14 mouse cellular contexts compared by ENCODE assay signal in genomic region chr6:30551193-30551515, GRCm38 (mm10). TPM values are rescaled to one million over a fixed set of nuclear protein-coding genes. Genes with fewer than 3 reads are reported as not detected.
A peak's percentile ranks its signal among the peaks of the same experiment; 100 is the strongest.
DNase-seq lines count a peak whose midpoint lies in the region; ATAC-seq and TF ChIP-seq lines count a peak whose summit lies in the region.
"Had no signal": no experiment of that assay in that cellular context is flagged by ENCODE, and none has a peak within 500 bp of the region (broad histone marks: within the 10 kb centered on the region; RNA-seq: fewer than 3 reads in every experiment).

No protein-coding gene starts in this region.

- peak; percentile 67 for DNase-seq in embryo, embryonic 10.5 days (ENCODE audit: low spot score)
- DNase-seq in embryo, embryonic 9.5 days (ENCODE audit: extremely low spot score): no peak
- DNase-seq in layer of hippocampus, adult 18-20 months (ENCODE audit: low spot score in 2 of 2): no peak
- no peak for DNase-seq in liver, embryonic 11.5 days (ENCODE audit: low spot score)
- DNase-seq: heart, adult 2 months; lung, postnatal 14 days had no signal

- no peaks in the 10 kb centered on the region for H3K27me3 ChIP-seq in embryonic facial prominence, embryonic 13.5 days
- H3K27me3 ChIP-seq in hindbrain, embryonic 12.5 days: no peaks in the 10 kb centered on the region
- H3K27me3 ChIP-seq in midbrain, embryonic 13.5 days: no peaks in the 10 kb centered on the region
- no peaks in the 10 kb centered on the region for H3K27me3 ChIP-seq in intestine, postnatal 0 days (replicated peaks; ENCODE audit: control insufficient read depth, insufficient read depth, low read length)
- H3K27me3 ChIP-seq in liver, embryonic 11.5 days (replicated peaks; ENCODE audit: control insufficient read depth, insufficient read depth, low read length): peaks cover 39% of the 10 kb centered on the region

- ATAC-seq in embryonic facial prominence, embryonic 13.5 days (ENCODE audit: insufficient number of reproducible peaks, insufficient read depth, low FRiP score, low TSS enrichment, low read depth): no peak
- ATAC-seq in hindbrain, embryonic 12.5 days (ENCODE audit: low FRiP score): peak; percentile 46
- no peak for ATAC-seq in midbrain, embryonic 13.5 days
- ATAC-seq in intestine, postnatal 0 days: no peak
- ATAC-seq in liver, embryonic 11.5 days (replicated peaks; ENCODE audit: low FRiP score): no peak

- TF ChIP-seq CTCF in intestine, postnatal 0 days (IDR thresholded peaks at IDR 0.05; ENCODE audit: low read depth): no peak

- H3K4me2 ChIP-seq in embryonic facial prominence, embryonic 13.5 days: 0 out of 2 replicates have a peak overlapping the region, but pooled peaks have one; percentile 7
- H3K4me2 ChIP-seq in hindbrain, embryonic 12.5 days (replicated peaks): no peak overlapping the region
- H3K4me2 ChIP-seq in midbrain, embryonic 13.5 days (replicated peaks): no peak overlapping the region
- no peak overlapping the region for H3K4me2 ChIP-seq in intestine, postnatal 0 days (replicated peaks; ENCODE audit: low read depth)
- H3K4me2 ChIP-seq in liver, embryonic 11.5 days: no peak overlapping the region

- no peak overlapping the region for H3K4me3 ChIP-seq in embryonic facial prominence, embryonic 13.5 days
- H3K4me3 ChIP-seq in hindbrain, embryonic 12.5 days: no peak overlapping the region
- H3K4me3 ChIP-seq in midbrain, embryonic 13.5 days (replicated peaks): no peak overlapping the region
- H3K4me3 ChIP-seq in intestine, postnatal 0 days (ENCODE audit: low read depth, low read length): no peak overlapping the region
- H3K4me3 ChIP-seq in liver, embryonic 11.5 days (ENCODE audit: low read depth, low read length): no peak overlapping the region
- H3K4me3 ChIP-seq: heart, adult 2 months had no signal

- H3K9ac ChIP-seq in embryonic facial prominence, embryonic 13.5 days: no peak overlapping the region
- no peak overlapping the region for H3K9ac ChIP-seq in hindbrain, embryonic 12.5 days
- H3K9ac ChIP-seq in midbrain, embryonic 13.5 days (replicated peaks): no peak overlapping the region
- H3K9ac ChIP-seq in intestine, postnatal 0 days (ENCODE audit: low read depth, low read length): no peak overlapping the region
- H3K9ac ChIP-seq in liver, embryonic 11.5 days (ENCODE audit: low read depth, low read length): no peak overlapping the region

- peaks cover 69% of the 10 kb centered on the region for H3K4me1 ChIP-seq in embryonic facial prominence, embryonic 13.5 days
- H3K4me1 ChIP-seq in hindbrain, embryonic 12.5 days: peaks cover 44% of the 10 kb centered on the region
- peaks cover 59% of the 10 kb centered on the region for H3K4me1 ChIP-seq in midbrain, embryonic 13.5 days (replicated peaks)
- H3K4me1 ChIP-seq in intestine, postnatal 0 days (replicated peaks; ENCODE audit: control insufficient read depth, insufficient read depth, low read length): 0 out of 2 replicates have a peak, but pooled peaks cover 3% of the 10 kb centered on the region
- H3K4me1 ChIP-seq in liver, embryonic 11.5 days (replicated peaks; ENCODE audit: control insufficient read depth, insufficient read depth, low read length): peaks cover 12% of the 10 kb centered on the region

- H3K27ac ChIP-seq in embryonic facial prominence, embryonic 13.5 days: peak overlapping the region; percentile 84
- peak overlapping the region; percentile 80 for H3K27ac ChIP-seq in hindbrain, embryonic 12.5 days
- peak overlapping the region; percentile 93 for H3K27ac ChIP-seq in midbrain, embryonic 13.5 days
- no peak overlapping the region for H3K27ac ChIP-seq in intestine, postnatal 0 days (ENCODE audit: low read depth, low read length)
- H3K27ac ChIP-seq in liver, embryonic 11.5 days (ENCODE audit: low read depth, low read length): no peak overlapping the region
- H3K27ac ChIP-seq: heart, adult 2 months had no signal

- H3K9me3 ChIP-seq in embryonic facial prominence, embryonic 13.5 days: no peaks in the 10 kb centered on the region
- no peaks in the 10 kb centered on the region for H3K9me3 ChIP-seq in hindbrain, embryonic 12.5 days (replicated peaks)
- H3K9me3 ChIP-seq in midbrain, embryonic 13.5 days: no peaks in the 10 kb centered on the region
- H3K9me3 ChIP-seq in intestine, postnatal 0 days (ENCODE audit: control insufficient read depth): no peaks in the 10 kb centered on the region
- H3K9me3 ChIP-seq in liver, embryonic 11.5 days (ENCODE audit: control insufficient read depth, low read length): no peaks in the 10 kb centered on the region
- H3K9me3 ChIP-seq: G1E had no signal

- H3K36me3 ChIP-seq in embryonic facial prominence, embryonic 13.5 days: no peaks in the 10 kb centered on the region
- no peaks in the 10 kb centered on the region for H3K36me3 ChIP-seq in hindbrain, embryonic 12.5 days
- no peaks in the 10 kb centered on the region for H3K36me3 ChIP-seq in midbrain, embryonic 13.5 days
- H3K36me3 ChIP-seq in intestine, postnatal 0 days (ENCODE audit: control insufficient read depth, insufficient read depth): no peaks in the 10 kb centered on the region
- no peaks in the 10 kb centered on the region for H3K36me3 ChIP-seq in liver, embryonic 11.5 days (ENCODE audit: control insufficient read depth, insufficient read depth, low read length)
- H3K36me3 ChIP-seq: G1E had no signal

RNA-seq across cellular contexts. Expression of gene Cpa2, which starts 9.8 kb away (rescaled TPM):
- polyA plus RNA-seq in embryonic facial prominence, embryonic 13.5 days (2015; fragmentation: Nextera tagmentation; extraction: Ambion mirVana): 6.3 and 6.4 TPM in 2 replicates
- 4.0 and 6.3 TPM in 2 replicates for polyA plus RNA-seq in hindbrain, embryonic 12.5 days (2016; fragmentation: Nextera tagmentation; extraction: Ambion mirVana)
- 7.1 and 8.5 TPM in 2 replicates for polyA plus RNA-seq in midbrain, embryonic 13.5 days (2015; fragmentation: Nextera tagmentation; extraction: Ambion mirVana)
- polyA plus RNA-seq in intestine, postnatal 0 days (2015; fragmentation: Nextera tagmentation; extraction: Ambion mirVana): 2.9 and 3.3 TPM in 2 replicates
- under 1 TPM; 0.56 to 0.87 TPM for total RNA-seq in layer of hippocampus, adult 18-20 months (2021)
- 1.7 and 1.9 TPM in 2 replicates for polyA plus RNA-seq in liver, embryonic 11.5 days (2014; fragmentation: Nextera tagmentation; extraction: Ambion mirVana)
- total RNA-seq: G1E; heart, adult 2 months had no signal
- polyA plus RNA-seq: G1E; liver, adult 2 months had no signal

RNA-seq across cellular contexts. Expression of gene Cpa4, which starts 17.0 kb away (rescaled TPM):
- 0.83 and 1.4 TPM in 2 replicates for polyA plus RNA-seq in embryonic facial prominence, embryonic 13.5 days (2015; fragmentation: Nextera tagmentation; extraction: Ambion mirVana)
- polyA plus RNA-seq in hindbrain, embryonic 12.5 days (2016; fragmentation: Nextera tagmentation; extraction: Ambion mirVana): 1.7 and 1.9 TPM in 2 replicates
- polyA plus RNA-seq in midbrain, embryonic 13.5 days (2015; fragmentation: Nextera tagmentation; extraction: Ambion mirVana): 2.4 and 2.5 TPM in 2 replicates
- polyA plus RNA-seq in intestine, postnatal 0 days (2015; fragmentation: Nextera tagmentation; extraction: Ambion mirVana): 0.04 and 0.07 TPM in 2 replicates
- not detected for total RNA-seq in layer of hippocampus, adult 18-20 months (2021)
- 0.44 and 0.45 TPM in 2 replicates for polyA plus RNA-seq in liver, embryonic 11.5 days (2014; fragmentation: Nextera tagmentation; extraction: Ambion mirVana)
- total RNA-seq: heart, adult 2 months; liver, adult 2 months had no signal
- polyA plus RNA-seq: G1E; heart, adult 2 months; liver, adult 2 months had no signal

RNA-seq across cellular contexts. Expression of gene Ssmem1, which starts 41.5 kb away (rescaled TPM):
- polyA plus RNA-seq in embryonic facial prominence, embryonic 13.5 days (2015; fragmentation: Nextera tagmentation; extraction: Ambion mirVana): 0.23 TPM in 1 of 2 replicates, not detected in the other
- 0.21 and 0.34 TPM in 2 replicates for polyA plus RNA-seq in hindbrain, embryonic 12.5 days (2016; fragmentation: Nextera tagmentation; extraction: Ambion mirVana)
- polyA plus RNA-seq in midbrain, embryonic 13.5 days (2015; fragmentation: Nextera tagmentation; extraction: Ambion mirVana): 0.31 TPM in 1 of 2 replicates, not detected in the other
- not detected in 2 replicates for polyA plus RNA-seq in intestine, postnatal 0 days (2015; fragmentation: Nextera tagmentation; extraction: Ambion mirVana)
- under 1 TPM; 0.54 to 0.63 TPM for total RNA-seq in layer of hippocampus, adult 18-20 months (2021)
- 0.18 TPM in 1 of 2 replicates, not detected in the other for polyA plus RNA-seq in liver, embryonic 11.5 days (2014; fragmentation: Nextera tagmentation; extraction: Ambion mirVana)
- total RNA-seq: heart, adult 2 months; liver, adult 2 months had no signal
- polyA plus RNA-seq: G1E; intestine, embryonic 14.5 days; liver, adult 2 months; stomach, embryonic 16.5 days had no signal

RNA-seq across cellular contexts. Expression of gene Tmem209, which starts 41.6 kb away (rescaled TPM):
- 30.4 and 35.4 TPM in 2 replicates for polyA plus RNA-seq in embryonic facial prominence, embryonic 13.5 days (2015; fragmentation: Nextera tagmentation; extraction: Ambion mirVana)
- polyA plus RNA-seq in hindbrain, embryonic 12.5 days (2016; fragmentation: Nextera tagmentation; extraction: Ambion mirVana): 37.0 and 38.9 TPM in 2 replicates
- 42.0 and 42.1 TPM in 2 replicates for polyA plus RNA-seq in midbrain, embryonic 13.5 days (2015; fragmentation: Nextera tagmentation; extraction: Ambion mirVana)
- polyA plus RNA-seq in intestine, postnatal 0 days (2015; fragmentation: Nextera tagmentation; extraction: Ambion mirVana): 10.2 and 11.2 TPM in 2 replicates
- total RNA-seq in layer of hippocampus, adult 18-20 months (2021): 10 to 100 TPM; 18.6 to 23.3 TPM
- 44.2 and 49.2 TPM in 2 replicates for polyA plus RNA-seq in liver, embryonic 11.5 days (2014; fragmentation: Nextera tagmentation; extraction: Ambion mirVana)

RNA-seq across cellular contexts. Expression of gene Cpa5, which starts 59.7 kb away (rescaled TPM):
- polyA plus RNA-seq in embryonic facial prominence, embryonic 13.5 days (2015; fragmentation: Nextera tagmentation; extraction: Ambion mirVana): 0.12 and 0.28 TPM in 2 replicates
- polyA plus RNA-seq in hindbrain, embryonic 12.5 days (2016; fragmentation: Nextera tagmentation; extraction: Ambion mirVana): 0.10 TPM in 1 of 2 replicates, not detected in the other
- 0.10 TPM in 1 of 2 replicates, not detected in the other for polyA plus RNA-seq in midbrain, embryonic 13.5 days (2015; fragmentation: Nextera tagmentation; extraction: Ambion mirVana)
- not detected in 2 replicates for polyA plus RNA-seq in intestine, postnatal 0 days (2015; fragmentation: Nextera tagmentation; extraction: Ambion mirVana)
- total RNA-seq in layer of hippocampus, adult 18-20 months (2021): not detected
- 0.14 TPM in 1 of 2 replicates, not detected in the other for polyA plus RNA-seq in liver, embryonic 11.5 days (2014; fragmentation: Nextera tagmentation; extraction: Ambion mirVana)
- total RNA-seq: G1E; heart, adult 2 months; liver, adult 2 months had no signal
- polyA plus RNA-seq: G1E; heart, adult 2 months; liver, adult 2 months had no signal

Comparison
In these comparisons a context has a peak if more than half of its experiments do, and no peak if none do; other contexts are left out.
1. H3K27ac ChIP-seq: peak in embryonic facial prominence, embryonic 13.5 days (single experiment), hindbrain, embryonic 12.5 days (single experiment) and midbrain, embryonic 13.5 days (single experiment); none in intestine, postnatal 0 days (single experiment) and liver, embryonic 11.5 days (single experiment).